Mouse (Mus musculus) splenic B cell, adult 2 months (primary cell): ENCODE measurements around the gene Zbtb44.

Experiments
- DNase-seq: peaks from one replicate; pipeline ENCODE4 v3.0.0-alpha.2; 2011; ENCODE audit warnings: low read depth, low spot score
- H3K27me3 ChIP-seq: 2 replicates; pipeline ENCODE4 v1.6.1; 2012; ENCODE audit warnings: mild to moderate bottlenecking, low read length, moderate library complexity, mixed read lengths; ENCODE audit not compliant: control insufficient read depth, poor library complexity, insufficient read depth, severe bottlenecking
- H3K36me3 ChIP-seq: 2 replicates; pipeline ENCODE4 v1.6.1; 2012; ENCODE audit warnings: mild to moderate bottlenecking, low read length, moderate library complexity, mixed read lengths; ENCODE audit not compliant: control insufficient read depth, poor library complexity, insufficient read depth, severe bottlenecking

Gene Zbtb44

GRCm38 (mm10) chr9:31117088-31117487 is 86.6 kb downstream of the Zbtb44 start:
- no peaks in the 10 kb centered on the region for H3K36me3 ChIP-seq
- no peak for DNase-seq
- no peaks in the 10 kb centered on the region for H3K27me3 ChIP-seq

- no peak for DNase-seq
- H3K27me3 ChIP-seq, result no peaks in the 10 kb centered on the region
- no peaks in the 10 kb centered on the region for H3K36me3 ChIP-seq
Measured at GRCm38 (mm10) chr9:31117488-31117887, 87.0 kb downstream of the Zbtb44 start.

GRCm38 (mm10) chr9:31118520-31119298 is 88.3 kb downstream of the Zbtb44 start:
- no peaks in the 10 kb centered on the region for H3K36me3 ChIP-seq
- DNase-seq, result no peak
- H3K27me3 ChIP-seq, result no peaks in the 10 kb centered on the region

DNA sequence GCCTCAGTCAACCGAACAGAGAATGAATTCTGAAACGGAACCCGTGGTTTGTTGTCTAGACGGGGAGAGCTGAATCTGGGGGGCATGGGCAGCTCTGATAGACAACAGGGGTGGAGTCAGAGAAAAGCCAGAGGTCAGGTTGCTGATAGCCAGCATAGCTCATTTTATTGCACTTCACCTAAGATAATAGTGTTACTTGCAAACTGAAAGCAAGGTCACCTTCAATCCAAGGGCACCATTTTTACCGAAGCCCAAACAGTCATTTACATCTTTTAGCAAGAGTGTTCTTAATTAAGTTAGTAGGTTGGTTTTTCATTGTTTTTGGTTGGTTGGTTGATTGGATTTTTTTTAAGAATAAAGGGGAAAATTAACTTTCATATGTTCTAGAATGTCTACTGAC is 89.0 kb downstream of the Zbtb44 start:
- Histone ChIP-seq H3K27me3 (no peaks in the 10 kb centered on the region), H3K36me3 (no peaks in the 10 kb centered on the region)
- no peak for DNase-seq

DNA sequence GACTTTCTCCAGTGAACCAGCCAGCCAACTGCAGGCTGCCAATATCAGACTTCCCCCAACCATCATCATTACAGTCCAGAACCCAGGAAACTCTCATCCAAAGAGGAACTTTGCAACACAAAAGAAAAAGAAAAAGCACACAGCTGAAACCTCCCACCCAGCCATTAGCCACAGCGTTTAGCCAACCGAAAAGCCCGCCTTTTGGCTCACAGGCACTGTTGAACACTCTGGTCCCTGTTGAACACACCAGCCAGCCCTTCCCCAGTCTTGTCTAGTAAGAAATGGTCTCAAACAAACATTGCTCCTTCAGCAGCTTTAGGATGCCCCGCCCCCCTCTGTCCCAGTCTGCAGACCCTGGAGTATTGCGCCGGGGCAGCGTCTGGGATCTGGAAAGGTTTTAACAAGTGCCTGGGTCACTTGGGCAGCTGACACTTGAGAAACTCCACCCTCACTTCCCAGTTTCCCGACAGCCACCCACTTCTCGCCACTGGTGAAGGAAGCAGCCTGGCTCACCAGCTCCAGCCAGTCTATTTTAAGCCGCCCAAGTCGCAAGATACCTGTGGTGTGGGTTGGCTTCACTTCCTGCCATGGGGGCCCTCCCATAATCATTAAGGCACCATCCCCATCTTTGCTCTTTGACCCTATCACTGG is 89.6 kb downstream of the Zbtb44 start:
- no peak for DNase-seq
- Histone ChIP-seq H3K36me3 (no peaks in the 10 kb centered on the region), H3K27me3 (no peaks in the 10 kb centered on the region)

- Histone ChIP-seq H3K27me3 (no peaks in the 10 kb centered on the region), H3K36me3 (no peaks in the 10 kb centered on the region)
- peak; percentile 24 for DNase-seq
Measured at GRCm38 (mm10) chr9:31120533-31120915, 90.1 kb downstream of the Zbtb44 start.

GRCm38 (mm10) chr9:31122464-31123030 is 92.1 kb downstream of the Zbtb44 start:
- Histone ChIP-seq H3K27me3 (no peaks in the 10 kb centered on the region), H3K36me3 (no peaks in the 10 kb centered on the region)
- DNase-seq, result no peak
